Mouse (Mus musculus): ENCODE results near the gene Tppp3. TPM values are rescaled to one million over a fixed set of nuclear protein-coding genes. Genes with fewer than 3 reads are reported as not detected.
A peak's percentile ranks its signal among the peaks of the same experiment; 100 is the strongest.

Tppp3 gene
- polyA plus RNA-seq, 1 experiment from 2014 or later: 22.2 TPM

- WGBS: 39% methylated on average over 25 of the region's 25 CpGs
- Histone ChIP-seq H3K4me3 (ENCODE audit: low read length) (no peak overlapping the region), H3K4me1 (ENCODE audit: insufficient read depth, low read length) (peaks cover 37% of the 10 kb centered on the region), H3K9me3 (ENCODE audit: low read length) (no peaks in the 10 kb centered on the region), H3K27me3 (ENCODE audit: insufficient read depth, low read length) (no peaks in the 10 kb centered on the region), H3K27ac (ENCODE audit: low read length) (no peak overlapping the region), H3K9ac (replicated peaks; ENCODE audit: low read length) (0 out of 2 replicates have a peak overlapping the region, but pooled peaks have one; percentile 10), H3K36me3 (ENCODE audit: insufficient read depth, low read length) (peaks cover 2% of the 10 kb centered on the region), H3K4me2 (replicated peaks; ENCODE audit: low read depth, low read length) (0 out of 2 replicates have a peak overlapping the region, but pooled peaks have one; percentile 1)
- peak; percentile 55 for ATAC-seq (ENCODE audit: low FRiP score, low TSS enrichment)
Measured at GRCm38 (mm10) chr8:105476628-105477413, 5.5 kb upstream of the Tppp3 start.

GRCm38 (mm10) chr8:105476161-105476560, 4.8 kb upstream of the Tppp3 start:
- Histone ChIP-seq H3K27me3 (ENCODE audit: insufficient read depth, low read length) (no peaks in the 10 kb centered on the region), H3K9ac (replicated peaks; ENCODE audit: low read length) (no peak overlapping the region), H3K4me3 (ENCODE audit: low read length) (no peak overlapping the region), H3K36me3 (ENCODE audit: insufficient read depth, low read length) (peaks cover 2% of the 10 kb centered on the region), H3K4me1 (ENCODE audit: insufficient read depth, low read length) (peaks cover 40% of the 10 kb centered on the region), H3K9me3 (ENCODE audit: low read length) (no peaks in the 10 kb centered on the region), H3K27ac (ENCODE audit: low read length) (no peak overlapping the region), H3K4me2 (replicated peaks; ENCODE audit: low read depth, low read length) (no peak overlapping the region)
- 92% methylated on average over 7 of the region's 7 CpGs for WGBS
- no peak for ATAC-seq (ENCODE audit: low FRiP score, low TSS enrichment)

- H3K27ac ChIP-seq (ENCODE audit: low read length): no peak overlapping the region
- WGBS: 94% methylated on average over 8 of the region's 8 CpGs
- H3K27me3 ChIP-seq (ENCODE audit: insufficient read depth, low read length): no peaks in the 10 kb centered on the region
- peaks cover 40% of the 10 kb centered on the region for H3K4me1 ChIP-seq (ENCODE audit: insufficient read depth, low read length)
- H3K36me3 ChIP-seq (ENCODE audit: insufficient read depth, low read length): peaks cover 2% of the 10 kb centered on the region
- H3K9me3 ChIP-seq (ENCODE audit: low read length): no peaks in the 10 kb centered on the region
- H3K9ac ChIP-seq (replicated peaks; ENCODE audit: low read length): no peak overlapping the region
- ATAC-seq (ENCODE audit: low FRiP score, low TSS enrichment): no peak
- no peak overlapping the region for H3K4me3 ChIP-seq (ENCODE audit: low read length)
- no peak overlapping the region for H3K4me2 ChIP-seq (replicated peaks; ENCODE audit: low read depth, low read length)
Measured at GRCm38 (mm10) chr8:105475742-105476141, 4.4 kb upstream of the Tppp3 start.

- 46% methylated on average over 4 of the region's 4 CpGs for WGBS
- Histone ChIP-seq H3K4me2 (replicated peaks; ENCODE audit: low read depth, low read length) (no peak overlapping the region), H3K4me3 (ENCODE audit: low read length) (no peak overlapping the region), H3K9ac (replicated peaks; ENCODE audit: low read length) (no peak overlapping the region), H3K4me1 (ENCODE audit: insufficient read depth, low read length) (peaks cover 41% of the 10 kb centered on the region), H3K27me3 (ENCODE audit: insufficient read depth, low read length) (no peaks in the 10 kb centered on the region), H3K36me3 (ENCODE audit: insufficient read depth, low read length) (peaks cover 2% of the 10 kb centered on the region), H3K9me3 (ENCODE audit: low read length) (no peaks in the 10 kb centered on the region), H3K27ac (ENCODE audit: low read length) (no peak overlapping the region)
- ATAC-seq (ENCODE audit: low FRiP score, low TSS enrichment): no peak
Measured at GRCm38 (mm10) chr8:105475254-105475653, 3.9 kb upstream of the Tppp3 start.

GRCm38 (mm10) chr8:105474680-105475079, 3.4 kb upstream of the Tppp3 start:
- Histone ChIP-seq H3K27ac (ENCODE audit: low read length) (no peak overlapping the region; the same call in 1 of the 2 replicates), H3K4me3 (ENCODE audit: low read length) (no peak overlapping the region), H3K9me3 (ENCODE audit: low read length) (no peaks in the 10 kb centered on the region), H3K36me3 (ENCODE audit: insufficient read depth, low read length) (peaks cover 2% of the 10 kb centered on the region), H3K4me2 (replicated peaks; ENCODE audit: low read depth, low read length) (no peak overlapping the region), H3K27me3 (ENCODE audit: insufficient read depth, low read length) (no peaks in the 10 kb centered on the region), H3K4me1 (ENCODE audit: insufficient read depth, low read length) (peaks cover 41% of the 10 kb centered on the region), H3K9ac (replicated peaks; ENCODE audit: low read length) (no peak overlapping the region)
- no peak for ATAC-seq (ENCODE audit: low FRiP score, low TSS enrichment)
- 44% methylated on average over 5 of the region's 5 CpGs for WGBS

- H3K9ac ChIP-seq (replicated peaks; ENCODE audit: low read length): no peak overlapping the region; the same call in 1 of the 2 replicates
- no peaks in the 10 kb centered on the region for H3K9me3 ChIP-seq (ENCODE audit: low read length)
- peaks cover 41% of the 10 kb centered on the region for H3K4me1 ChIP-seq (ENCODE audit: insufficient read depth, low read length)
- no peak overlapping the region for H3K4me3 ChIP-seq (ENCODE audit: low read length)
- no peaks in the 10 kb centered on the region for H3K27me3 ChIP-seq (ENCODE audit: insufficient read depth, low read length)
- peak overlapping the region; percentile 37; the same call in 1 of the 2 replicates for H3K27ac ChIP-seq (ENCODE audit: low read length)
- WGBS: 33% methylated on average over 17 of the region's 17 CpGs
- H3K36me3 ChIP-seq (ENCODE audit: insufficient read depth, low read length): peaks cover 2% of the 10 kb centered on the region
- H3K4me2 ChIP-seq (replicated peaks; ENCODE audit: low read depth, low read length): no peak overlapping the region
- no peak for ATAC-seq (ENCODE audit: low FRiP score, low TSS enrichment)
Measured at GRCm38 (mm10) chr8:105473816-105474606, 2.7 kb upstream of the Tppp3 start.

- H3K27me3 ChIP-seq (ENCODE audit: insufficient read depth, low read length): no peaks in the 10 kb centered on the region
- peaks cover 41% of the 10 kb centered on the region for H3K4me1 ChIP-seq (ENCODE audit: insufficient read depth, low read length)
- no peak overlapping the region for H3K27ac ChIP-seq (ENCODE audit: low read length)
- H3K9ac ChIP-seq (replicated peaks; ENCODE audit: low read length): no peak overlapping the region
- no peaks in the 10 kb centered on the region for H3K9me3 ChIP-seq (ENCODE audit: low read length)
- 73% methylated on average over 9 of the region's 9 CpGs for WGBS
- no peak overlapping the region for H3K4me2 ChIP-seq (replicated peaks; ENCODE audit: low read depth, low read length)
- no peaks in the 10 kb centered on the region; the same call in 1 of the 2 replicates for H3K36me3 ChIP-seq (ENCODE audit: insufficient read depth, low read length)
- H3K4me3 ChIP-seq (ENCODE audit: low read length): no peak overlapping the region
- ATAC-seq (ENCODE audit: low FRiP score, low TSS enrichment): no peak
Measured at GRCm38 (mm10) chr8:105472983-105473382, 1.7 kb upstream of the Tppp3 start.

- Histone ChIP-seq H3K4me3 (ENCODE audit: low read length) (no peak overlapping the region), H3K9ac (replicated peaks; ENCODE audit: low read length) (no peak overlapping the region), H3K36me3 (ENCODE audit: insufficient read depth, low read length) (no peaks in the 10 kb centered on the region; the same call in 1 of the 2 replicates), H3K27me3 (ENCODE audit: insufficient read depth, low read length) (no peaks in the 10 kb centered on the region), H3K4me1 (ENCODE audit: insufficient read depth, low read length) (peaks cover 41% of the 10 kb centered on the region), H3K4me2 (replicated peaks; ENCODE audit: low read depth, low read length) (no peak overlapping the region), H3K9me3 (ENCODE audit: low read length) (no peaks in the 10 kb centered on the region), H3K27ac (ENCODE audit: low read length) (no peak overlapping the region)
- no peak for ATAC-seq (ENCODE audit: low FRiP score, low TSS enrichment)
- 50% methylated on average over 23 of the region's 23 CpGs for WGBS
Measured at GRCm38 (mm10) chr8:105472414-105472932, 1.1 kb upstream of the Tppp3 start.

GRCm38 (mm10) chr8:105470681-105471313, 529 bp downstream of the Tppp3 start:
- H3K4me1 ChIP-seq (ENCODE audit: insufficient read depth, low read length): peaks cover 30% of the 10 kb centered on the region
- H3K27me3 ChIP-seq (ENCODE audit: insufficient read depth, low read length): no peaks in the 10 kb centered on the region
- H3K9me3 ChIP-seq (ENCODE audit: low read length): no peaks in the 10 kb centered on the region
- H3K27ac ChIP-seq (ENCODE audit: low read length): peak overlapping the region; percentile 37; the same call in 1 of the 2 replicates
- WGBS: 18% methylated on average over 11 of the region's 11 CpGs
- peak; percentile 69 for ATAC-seq (ENCODE audit: low FRiP score, low TSS enrichment)
- H3K36me3 ChIP-seq (ENCODE audit: insufficient read depth, low read length): no peaks in the 10 kb centered on the region; the same call in 1 of the 2 replicates
- peak overlapping the region; percentile 8; the same call in 1 of the 2 replicates for H3K9ac ChIP-seq (replicated peaks; ENCODE audit: low read length)
- peak overlapping the region; percentile 63 for H3K4me2 ChIP-seq (replicated peaks; ENCODE audit: low read depth, low read length)
- peak overlapping the region; percentile 33 for H3K4me3 ChIP-seq (ENCODE audit: low read length)

Data from kidney, embryonic 16.5 days (tissue).